Mouse (Mus musculus) small intestine, adult 2 months (tissue): ENCODE results near the gene Cfap99.

Experiments used
- CTCF ChIP-seq: fragments of 200-500 bp; IDR thresholded peaks from 2 replicates; pipeline ENCODE4 v1.5.1; 2012; ENCODE audit warnings: low read depth, mild to moderate bottlenecking, control low read depth, inconsistent platforms, low read length, moderate library complexity, mixed read lengths; ENCODE audit not compliant: insufficient replicate concordance, insufficient read length; ENCODE audit errors: extremely low read depth
- POLR2A ChIP-seq: fragments of 200-500 bp; IDR thresholded peaks from 2 replicates; pipeline ENCODE4 v1.6.1; 2012; ENCODE audit warnings: low read depth, mild to moderate bottlenecking, control low read depth, inconsistent platforms, low read length, moderate library complexity

GRCm38 (mm10) chr5:34285285-34285684 lies 3.1 kb upstream of the Cfap99 start:
- TF ChIP-seq POLR2A (no peak), CTCF (no peak)
